Mouse (Mus musculus) brain, embryonic 14.5 days (tissue): ENCODE data around the gene Sec22c.

ENCODE experiments used
- CTCF ChIP-seq: fragments of 200-500 bp; IDR thresholded peaks from 2 replicates; pipeline ENCODE4 v1.5.1; 2012; ENCODE audit warnings: inconsistent platforms, mild to moderate bottlenecking, moderate library complexity, borderline replicate concordance; ENCODE audit not compliant: insufficient read depth, insufficient read length; ENCODE audit errors: extremely low read depth
- POLR2A ChIP-seq: fragments of 200-500 bp; IDR thresholded peaks from 2 replicates; pipeline ENCODE4 v1.6.1; 2012; ENCODE audit warnings: mild to moderate bottlenecking, inconsistent platforms, borderline replicate concordance; ENCODE audit not compliant: poor library complexity, insufficient read depth, insufficient read length, severe bottlenecking; ENCODE audit errors: extremely low read depth

- no peak for TF ChIP-seq CTCF
- no peak for TF ChIP-seq POLR2A
Observed at GRCm38 (mm10) chr9:121653668-121654067, 51.6 kb downstream of the Sec22c start.
